Mouse (Mus musculus) megakaryocyte, embryonic 14.5 days (primary cell): ENCODE measurements around the gene Zcchc24.

ENCODE experiments used
- FLI1 ChIP-seq: IDR thresholded peaks from 2 replicates; pipeline ENCODE4 v1.6.1; 2012; ENCODE audit warnings: low read length, inconsistent platforms, mixed read lengths
- GATA1 ChIP-seq: IDR thresholded peaks from 3 replicates; pipeline ENCODE4 v1.6.1; 2012; ENCODE audit warnings: mixed read lengths, low read length, inconsistent platforms, borderline replicate concordance

GRCm38 (mm10) chr14:25789207-25789606 is 20.4 kb upstream of the Zcchc24 start:
- no peak for TF ChIP-seq GATA1
- TF ChIP-seq FLI1: no peak
